Mouse (Mus musculus): Measurements from ENCODE around the gene Cdk15.

- TF ChIP-seq POLR2A (IDR thresholded peaks at IDR 0.05; ENCODE audit: insufficient read length, low read depth) = no peak
- no peak for TF ChIP-seq USF1 (IDR thresholded peaks at IDR 0.05; ENCODE audit: low read depth)
- TF ChIP-seq TCF12 (IDR thresholded peaks at IDR 0.05; ENCODE audit: insufficient read depth, poor library complexity, severe bottlenecking) = no peak
- TF ChIP-seq CEBPB (IDR thresholded peaks at IDR 0.05; ENCODE audit: insufficient read depth, poor library complexity, severe bottlenecking) = no peak
- no peak for TF ChIP-seq E2F4 (IDR thresholded peaks at IDR 0.05; ENCODE audit: insufficient read depth)
- no peak for TF ChIP-seq POLR2AphosphoS2 (IDR thresholded peaks at IDR 0.05; ENCODE audit: insufficient read length, low read depth)
- TF ChIP-seq MYOG (IDR thresholded peaks at IDR 0.05; ENCODE audit: control insufficient read depth in 1 of 3, insufficient read depth in 1 of 3, insufficient read length in 2 of 3, low read depth in 2 of 3) = no peak
- no peak for TF ChIP-seq MAX (IDR thresholded peaks at IDR 0.05; ENCODE audit: low read depth)
- TF ChIP-seq TCF3 (IDR thresholded peaks at IDR 0.05; ENCODE audit: insufficient read length, low read depth) = no peak
- TF ChIP-seq MYOD1 (IDR thresholded peaks at IDR 0.05; ENCODE audit: control insufficient read depth in 1 of 3, insufficient read length in 2 of 3, low read depth in 2 of 3) = no peak
- TF ChIP-seq REST (IDR thresholded peaks at IDR 0.05; ENCODE audit: insufficient read depth, insufficient read length) = no peak
These were observed 113.7 kb downstream of the Cdk15 start for GRCm38 (mm10) chr1:59370355-59370950.
